Mouse (Mus musculus) heart, embryonic 16.5 days (tissue): ENCODE measurements at regions not wholly inside any gene's neighbourhood (a gene's known extent, or its start where the extent isn't known, plus 50 kb on each side); places are given as distances from the start of the nearest gene placed in this dataset.

Source experiments
- ATAC-seq: fragments of 200-750 bp; cut with Nextera tagmentation; replicated peaks from 2 replicates; pipeline ENCODE4 v1.8.0; 2017; ENCODE audit warnings: moderate number of reproducible peaks; ENCODE audit not compliant: insufficient read depth, low FRiP score; ENCODE audit errors: extremely low read depth
- H3K27ac ChIP-seq: fragments of 300-500 bp; sonication (generic); 2 replicates; pipeline ENCODE4 v1.5.1; 2014; ENCODE audit warnings: mild to moderate bottlenecking, low read length, control low read depth, moderate library complexity
- H3K27me3 ChIP-seq: fragments of 300-500 bp; sonication (generic); 2 replicates; pipeline ENCODE4 v1.6.1; 2014; ENCODE audit warnings: low read length, mixed read lengths; ENCODE audit not compliant: control insufficient read depth, insufficient read depth
- H3K36me3 ChIP-seq: fragments of 300-500 bp; sonication (generic); 2 replicates; pipeline ENCODE4 v1.6.1; 2014; ENCODE audit not compliant: control insufficient read depth, insufficient read depth
- H3K4me1 ChIP-seq: fragments of 300-500 bp; sonication (generic); 2 replicates; pipeline ENCODE4 v1.6.1; 2014; ENCODE audit warnings: low read length, mixed read lengths; ENCODE audit not compliant: control insufficient read depth, insufficient read depth
- H3K4me2 ChIP-seq: fragments of 300-500 bp; sonication (generic); 2 replicates; pipeline ENCODE4 v1.6.1; 2014; ENCODE audit warnings: low read depth, mild to moderate bottlenecking, control low read depth, low read length
- H3K4me3 ChIP-seq: fragments of 300-500 bp; sonication (generic); 2 replicates; pipeline ENCODE4 v1.5.1; 2014; ENCODE audit warnings: mild to moderate bottlenecking, control low read depth, low read length
- H3K9ac ChIP-seq: fragments of 300-500 bp; sonication (generic); 2 replicates; pipeline ENCODE4 v1.6.1; 2014; ENCODE audit warnings: low read length, control low read depth
- H3K9me3 ChIP-seq: fragments of 300-500 bp; sonication (generic); replicated peaks from 2 replicates; pipeline ENCODE4 v1.6.1; 2016; ENCODE audit warnings: low read length; ENCODE audit not compliant: control insufficient read depth
- WGBS: fragments of 180-500 bp; shearing (Covaris S2); extraction: QIAGEN DNeasy Blood & Tissue Kit; methylation state at CpG from one replicate; pipeline ENCODE4 v1.1.7; 2014; 5-methylcytosine and 5-hydroxymethylcytosine counted together

GRCm38 (mm10) chr11:28702384-28702783, 118.3 kb upstream of the Ccdc85a start:
- WGBS: 85% methylated on average over 1 of the region's 1 CpGs

DNA sequence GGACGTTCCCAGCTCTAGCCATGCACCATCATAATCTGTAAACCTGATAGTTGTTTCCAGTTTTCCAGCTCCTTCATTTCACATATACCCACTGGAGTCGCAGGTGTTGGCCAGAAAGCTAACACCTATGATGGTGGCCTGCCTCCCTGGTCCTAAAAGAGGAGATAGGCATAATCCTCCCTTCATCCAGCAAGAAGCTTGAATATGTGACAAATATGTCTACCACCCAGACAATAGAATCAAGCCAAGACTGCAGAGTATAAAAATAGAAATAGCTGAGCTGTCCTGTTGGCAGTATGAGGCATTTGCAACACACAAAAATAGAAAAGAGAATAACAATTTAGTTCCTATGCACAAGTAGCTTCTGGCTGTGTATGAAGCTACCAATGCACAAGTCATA, 117.3 kb upstream of the Ccdc85a start:
- 52% methylated on average over 2 of the region's 2 CpGs for WGBS
- H3K4me3 ChIP-seq: no peak overlapping the region
- H3K9ac ChIP-seq: no peak overlapping the region
- H3K36me3 ChIP-seq: no peaks in the 10 kb centered on the region
- no peak overlapping the region for H3K4me2 ChIP-seq
- ATAC-seq: no peak; the same call in 1 of the 2 replicates
- H3K27ac ChIP-seq: peak overlapping the region; percentile 68
- H3K27me3 ChIP-seq: no peaks in the 10 kb centered on the region
- H3K9me3 ChIP-seq: no peaks in the 10 kb centered on the region
- peaks cover 8% of the 10 kb centered on the region for H3K4me1 ChIP-seq

More at GRCm38 (mm10) chr11:28702384-28702783, 118.3 kb upstream of the Ccdc85a start:
- H3K4me1 ChIP-seq: peaks cover 8% of the 10 kb centered on the region
- no peaks in the 10 kb centered on the region for H3K9me3 ChIP-seq
- no peak overlapping the region for H3K27ac ChIP-seq
- no peaks in the 10 kb centered on the region for H3K27me3 ChIP-seq
- no peak overlapping the region for H3K4me3 ChIP-seq
- H3K9ac ChIP-seq: no peak overlapping the region
- no peak for ATAC-seq
- H3K36me3 ChIP-seq: no peaks in the 10 kb centered on the region
- H3K4me2 ChIP-seq: no peak overlapping the region

GRCm38 (mm10) chr11:28699766-28700165, 115.6 kb upstream of the Ccdc85a start:
- Histone ChIP-seq H3K36me3 (no peaks in the 10 kb centered on the region), H3K4me2 (no peak overlapping the region), H3K4me3 (no peak overlapping the region), H3K9me3 (no peaks in the 10 kb centered on the region), H3K9ac (no peak overlapping the region), H3K27me3 (no peaks in the 10 kb centered on the region), H3K27ac (no peak overlapping the region), H3K4me1 (peaks cover 8% of the 10 kb centered on the region)
- no peak for ATAC-seq

DNA sequence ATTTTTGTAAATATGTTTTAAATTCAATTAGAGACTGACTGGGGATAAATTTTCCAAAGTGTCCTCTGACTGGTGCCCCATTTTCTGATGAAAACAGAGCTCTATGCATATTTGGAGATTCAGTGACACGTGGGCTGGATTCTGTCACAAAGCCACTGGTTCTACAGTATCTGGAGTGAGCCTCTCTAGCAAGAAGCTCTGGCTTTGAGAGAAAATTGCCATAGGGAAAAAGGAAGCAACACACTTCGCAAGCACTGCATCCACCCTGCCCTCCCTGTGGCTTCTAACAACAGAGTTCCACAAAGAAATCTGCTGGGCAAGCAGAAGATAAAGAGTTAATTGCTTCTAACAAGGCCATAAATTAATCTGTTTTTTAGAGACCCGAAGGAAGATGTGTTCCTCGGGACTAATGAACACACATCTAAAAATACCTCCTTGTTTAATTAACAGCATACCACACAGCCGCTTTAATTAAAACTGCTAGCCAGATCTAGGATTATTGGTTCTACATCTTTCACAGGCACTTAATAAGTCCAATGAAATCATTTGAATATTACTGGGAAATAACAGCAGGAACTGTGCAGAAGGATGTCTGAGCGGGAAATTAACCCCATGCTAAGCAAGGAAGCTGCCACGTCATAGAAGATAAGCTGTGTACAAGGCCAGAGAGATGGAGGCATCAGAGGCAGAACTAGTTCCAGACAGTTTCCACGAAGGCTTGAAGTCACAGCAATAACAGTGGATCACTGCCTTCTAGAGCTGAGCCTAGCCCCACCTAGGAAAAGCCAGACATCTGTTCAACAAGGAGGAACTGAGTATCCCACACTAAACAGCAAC, 113.7 kb upstream of the Ccdc85a start:
- Histone ChIP-seq H3K9ac (no peak overlapping the region), H3K4me1 (peaks cover 17% of the 10 kb centered on the region), H3K27me3 (no peaks in the 10 kb centered on the region), H3K9me3 (no peaks in the 10 kb centered on the region), H3K4me2 (no peak overlapping the region), H3K27ac (no peak overlapping the region), H3K4me3 (no peak overlapping the region), H3K36me3 (no peaks in the 10 kb centered on the region)
- 36% methylated on average over 8 of the region's 8 CpGs for WGBS
- no peak for ATAC-seq

GRCm38 (mm10) chr11:28695031-28695430, 110.9 kb upstream of the Ccdc85a start:
- WGBS: 33% methylated on average over 3 of the region's 3 CpGs
- Histone ChIP-seq H3K4me3 (no peak overlapping the region), H3K4me2 (no peak overlapping the region), H3K9me3 (no peaks in the 10 kb centered on the region), H3K27me3 (no peaks in the 10 kb centered on the region), H3K36me3 (no peaks in the 10 kb centered on the region), H3K9ac (no peak overlapping the region), H3K27ac (no peak overlapping the region), H3K4me1 (peaks cover 10% of the 10 kb centered on the region)
- ATAC-seq: no peak

DNA sequence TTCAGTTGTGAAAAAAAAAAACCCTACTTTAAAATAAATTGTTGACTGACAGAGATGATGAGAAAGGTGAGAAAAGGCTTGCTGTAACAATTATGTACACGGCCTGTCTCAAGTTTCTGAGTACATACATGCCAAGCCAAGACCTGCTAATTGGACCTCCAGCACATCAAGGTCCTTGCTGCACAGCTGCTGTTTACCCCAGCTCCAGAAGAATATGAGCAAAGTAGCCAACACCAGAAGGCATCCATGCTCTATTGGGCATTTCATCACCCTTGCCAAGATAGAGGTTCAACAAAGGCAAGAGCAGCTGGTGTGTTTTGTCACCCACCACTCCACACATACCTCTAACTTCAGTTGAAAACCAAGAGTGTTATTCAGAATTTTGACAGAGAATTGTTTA, 109.2 kb upstream of the Ccdc85a start:
- Histone ChIP-seq H3K4me3 (no peak overlapping the region), H3K9ac (no peak overlapping the region), H3K9me3 (no peaks in the 10 kb centered on the region), H3K27ac (peak overlapping the region; percentile 61), H3K4me2 (no peak overlapping the region), H3K4me1 (peaks cover 10% of the 10 kb centered on the region), H3K36me3 (no peaks in the 10 kb centered on the region), H3K27me3 (no peaks in the 10 kb centered on the region)
- ATAC-seq: no peak
- WGBS: 52% methylated on average over 1 of the region's 1 CpGs

- Histone ChIP-seq H3K9ac (no peak overlapping the region), H3K4me3 (no peak overlapping the region), H3K36me3 (no peaks in the 10 kb centered on the region), H3K4me2 (no peak overlapping the region), H3K27ac (peak overlapping the region; percentile 69), H3K9me3 (no peaks in the 10 kb centered on the region), H3K4me1 (peaks cover 10% of the 10 kb centered on the region), H3K27me3 (no peaks in the 10 kb centered on the region)
- ATAC-seq: peak; percentile 79
- 28% methylated on average over 3 of the region's 3 CpGs for WGBS
Observed at GRCm38 (mm10) chr11:28692263-28693194, 108.4 kb upstream of the Ccdc85a start.

- H3K27ac ChIP-seq: no peak overlapping the region
- H3K4me3 ChIP-seq: no peak overlapping the region
- peaks cover 6% of the 10 kb centered on the region for H3K4me1 ChIP-seq
- H3K9ac ChIP-seq: no peak overlapping the region
- WGBS: 61% methylated on average over 1 of the region's 1 CpGs
- H3K9me3 ChIP-seq: no peaks in the 10 kb centered on the region
- no peaks in the 10 kb centered on the region for H3K27me3 ChIP-seq
- H3K36me3 ChIP-seq: no peaks in the 10 kb centered on the region
- ATAC-seq: no peak
- no peak overlapping the region for H3K4me2 ChIP-seq
Observed at GRCm38 (mm10) chr11:28688436-28688835, 104.3 kb upstream of the Ccdc85a start.

DNA sequence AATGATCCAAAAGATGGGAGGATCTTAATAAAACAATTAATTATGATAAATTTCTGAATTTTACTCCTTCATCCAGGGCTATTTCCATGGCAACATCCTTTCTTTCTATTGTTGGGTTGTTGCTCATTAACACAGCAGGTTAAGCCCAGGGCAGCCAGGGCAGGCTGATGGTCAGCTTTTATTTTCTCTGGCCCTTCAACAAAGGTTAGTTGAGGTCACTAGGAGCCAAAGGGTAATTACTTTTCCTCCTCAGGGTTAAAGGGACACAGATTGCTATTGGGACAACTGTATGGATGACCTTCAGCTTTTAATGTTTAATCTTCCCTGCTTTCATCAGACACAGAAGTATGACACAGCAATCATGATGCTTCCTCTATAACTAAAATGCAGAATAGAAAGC, 101.3 kb upstream of the Ccdc85a start:
- Histone ChIP-seq H3K9ac (no peak overlapping the region), H3K27ac (no peak overlapping the region), H3K27me3 (no peaks in the 10 kb centered on the region), H3K4me2 (no peak overlapping the region), H3K4me1 (no peaks in the 10 kb centered on the region), H3K36me3 (no peaks in the 10 kb centered on the region), H3K4me3 (no peak overlapping the region), H3K9me3 (no peaks in the 10 kb centered on the region)
- no peak for ATAC-seq
